Mouse (Mus musculus): ENCODE data around the gene Defa30.
"Not testable (repeated sequence)": the region's sequence is repeated elsewhere in the genome, so short reads cannot be mapped to it uniquely, and the experiment has no call there.

Defa30 gene

DNA sequence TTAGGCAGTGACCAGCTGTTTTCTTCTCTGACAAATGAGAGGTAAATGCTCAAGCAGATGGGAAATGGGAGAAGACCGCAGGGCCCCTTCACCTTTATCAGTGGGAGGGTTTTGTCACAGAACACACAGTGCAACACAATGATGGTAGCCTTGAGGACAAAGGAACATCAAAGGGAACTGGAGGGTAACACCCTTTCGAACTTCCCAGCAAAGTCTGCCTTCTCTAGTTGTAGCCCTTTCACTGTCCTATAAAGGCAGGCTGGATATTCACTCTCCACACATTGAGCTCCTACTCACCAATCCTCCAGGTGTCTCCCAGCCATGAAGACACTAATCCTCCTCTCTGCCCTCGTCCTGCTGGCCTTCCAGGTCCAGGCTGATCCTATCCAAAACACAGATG lies at the start of gene Defa30:
Gene Defa30 (plus strand): TSS at position 301 of the 400 bp plus-strand sequence.
- DNase-seq (ENCODE audit: low spot score in 2 of 2): not testable (repeated sequence)

DNA sequence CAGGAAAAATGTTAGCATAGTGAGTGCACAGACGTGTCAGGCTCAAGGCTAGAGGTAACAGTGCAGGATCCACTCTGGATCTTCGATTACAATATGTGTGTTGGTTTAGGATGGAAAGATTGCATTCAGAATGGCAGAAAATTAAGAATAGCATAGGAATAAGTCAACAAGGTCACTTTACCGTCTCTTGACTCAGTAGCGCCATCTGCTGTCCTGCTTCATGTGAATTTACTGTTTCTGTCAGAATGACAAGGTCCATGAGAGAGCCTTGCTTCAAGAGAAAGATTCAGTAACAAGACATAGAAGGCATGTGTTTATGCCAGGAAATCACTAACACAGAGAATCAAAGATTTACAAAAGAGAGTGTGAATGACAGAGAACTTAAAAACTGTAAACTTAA lies 41.3 kb upstream of the Defa30 start:
- DNase-seq (ENCODE audit: low spot score in 2 of 2): no peak

DNA sequence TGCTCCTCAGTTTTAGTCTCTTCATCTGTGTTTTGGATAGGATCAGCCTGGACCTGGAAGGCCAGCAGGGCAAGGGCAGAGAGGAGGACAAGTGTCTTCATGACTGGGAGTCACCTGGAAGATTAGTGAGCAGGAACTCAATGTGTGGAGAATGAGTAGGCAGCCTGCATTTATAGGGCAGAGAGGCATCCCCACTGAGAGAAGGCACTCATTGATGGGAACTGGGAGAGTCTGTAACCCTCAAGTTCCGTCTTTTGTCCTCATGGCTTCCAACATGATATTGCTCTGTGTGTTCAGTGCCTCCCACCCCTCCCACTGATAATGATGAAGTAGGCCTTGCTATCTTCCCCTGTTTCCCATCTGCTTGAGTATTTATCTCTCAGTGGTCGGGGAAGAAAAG lies 38.5 kb upstream of the Defa30 start, which contains the start of gene Gm14851:
Gene Gm14851 (minus strand): TSS at position 101 of the 400 bp plus-strand sequence.
- DNase-seq (ENCODE audit: low spot score in 2 of 2): not testable (repeated sequence)

GRCm38 (mm10) chr8:21161977-21162376 lies 27.5 kb downstream of the Defa30 start, which contains the start of gene Defa22:
Defa22 (plus strand) TSS chr8:21162277.
- DNase-seq (ENCODE audit: low spot score in 2 of 2): not testable (repeated sequence)
